Mouse (Mus musculus) CD4-positive, CD25-positive, alpha-beta regulatory T cell, adult 9 weeks (primary cell): Measurements from ENCODE around the gene Mrpl20. TPM values are rescaled to one million over a fixed set of nuclear protein-coding genes. Genes with fewer than 3 reads are reported as not detected.

ENCODE experiments used
- polyA plus RNA-seq: library from polyadenylated mRNA; unstranded; fragments of 100-300 nt; shearing (Covaris generic); gene quantifications from one replicate; pipeline ENCODE4 v1.2.1, GENCODE M21; 2017

Gene Mrpl20
- polyA plus RNA-seq, result 151 TPM

DNA sequence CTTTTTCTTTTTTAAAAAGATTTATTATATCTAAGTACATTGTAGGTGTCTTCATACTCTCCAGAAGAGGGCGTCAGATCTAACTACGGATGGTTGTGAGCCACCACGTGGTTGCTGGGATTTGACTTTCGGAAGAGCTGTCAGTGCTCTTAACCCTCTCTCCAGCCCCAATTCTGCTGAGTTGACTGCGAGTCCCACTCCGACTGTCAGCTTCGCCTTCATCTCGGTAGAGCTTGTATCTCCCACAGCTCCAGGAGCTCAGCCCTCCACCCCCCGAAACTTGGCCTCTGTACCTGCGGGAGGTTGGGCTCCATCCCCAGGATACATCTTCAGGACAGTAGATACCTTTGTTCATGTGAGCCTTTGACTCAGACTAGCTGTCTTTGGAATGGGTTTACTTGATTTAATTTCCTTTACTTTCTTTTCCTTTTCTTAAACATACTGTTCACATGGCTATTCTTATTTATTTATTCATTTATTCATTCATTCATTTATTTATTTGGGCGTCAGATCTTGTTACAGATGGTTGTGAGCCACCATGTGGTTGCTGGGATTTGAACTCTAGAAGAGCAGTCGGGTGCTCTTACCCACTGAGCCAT is at the start of gene Mrpl20:
Gene Mrpl20 (plus strand): TSS at position 138 of the 599 bp plus-strand sequence.

DNA sequence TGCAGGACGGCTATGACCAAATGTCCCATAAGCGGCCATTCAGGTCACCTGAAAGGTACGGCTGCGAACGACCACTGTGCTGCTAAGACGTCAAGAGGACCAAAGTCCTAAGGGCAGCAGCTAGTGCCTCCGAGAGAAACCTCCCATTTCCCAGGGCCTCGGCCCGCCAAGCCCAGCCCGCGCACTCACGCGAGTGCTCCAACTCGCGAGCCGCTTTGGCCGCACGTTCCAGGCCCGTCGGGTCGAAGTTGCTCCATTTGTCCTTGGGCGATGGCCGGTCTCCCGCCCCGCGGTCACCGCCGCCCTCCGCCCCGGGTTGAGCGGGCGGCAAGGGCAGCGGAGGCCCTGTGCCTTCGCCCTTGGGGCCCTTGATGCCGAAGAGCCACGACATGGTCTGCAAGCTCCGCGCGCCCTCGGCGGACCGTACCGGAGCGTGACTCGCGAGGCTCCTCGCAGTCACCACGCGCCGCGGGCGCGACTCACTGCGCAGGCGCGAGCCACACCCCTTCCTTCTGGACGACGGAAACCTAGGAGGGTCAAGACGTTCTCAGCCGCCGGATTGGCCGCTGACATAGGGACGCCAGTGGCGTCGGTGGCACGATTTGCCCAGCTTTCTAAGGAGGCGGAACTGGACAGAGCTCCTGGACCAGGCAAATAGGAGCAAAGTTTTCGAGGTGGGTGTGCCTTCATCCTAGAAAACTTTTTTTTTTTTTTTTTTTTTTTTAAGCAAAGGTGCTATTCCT is 41.9 kb upstream of the Mrpl20 start, which contains the start of gene Atad3a:
Gene Atad3a (minus strand): TSS at position 481 of the 743 bp plus-strand sequence.

DNA sequence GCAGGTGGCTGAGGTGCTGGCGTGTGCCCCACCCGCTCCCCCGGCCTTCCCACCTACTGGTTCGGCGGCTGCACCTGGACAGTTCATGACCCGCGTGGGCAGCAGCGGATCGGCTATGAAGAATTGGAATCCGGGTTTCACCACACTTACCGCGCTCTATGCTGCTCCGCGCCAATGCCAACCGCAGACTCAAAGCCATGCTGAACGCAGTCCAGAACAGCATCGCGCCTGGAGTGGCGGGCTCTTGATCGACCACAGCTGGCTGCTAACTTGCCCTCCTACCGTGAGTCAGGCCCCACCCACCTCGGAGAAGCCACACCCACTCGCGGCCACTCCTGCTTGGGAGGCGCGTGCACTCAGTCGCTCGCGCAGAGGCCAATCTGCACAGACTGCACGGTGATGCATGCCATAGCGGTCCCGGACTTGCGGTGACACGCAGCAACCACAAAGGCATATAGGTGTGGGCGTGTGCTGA is 28.4 kb upstream of the Mrpl20 start, which contains the start of gene Vwa1:
Gene Vwa1 (minus strand): TSS at position 419 of the 475 bp plus-strand sequence.

DNA sequence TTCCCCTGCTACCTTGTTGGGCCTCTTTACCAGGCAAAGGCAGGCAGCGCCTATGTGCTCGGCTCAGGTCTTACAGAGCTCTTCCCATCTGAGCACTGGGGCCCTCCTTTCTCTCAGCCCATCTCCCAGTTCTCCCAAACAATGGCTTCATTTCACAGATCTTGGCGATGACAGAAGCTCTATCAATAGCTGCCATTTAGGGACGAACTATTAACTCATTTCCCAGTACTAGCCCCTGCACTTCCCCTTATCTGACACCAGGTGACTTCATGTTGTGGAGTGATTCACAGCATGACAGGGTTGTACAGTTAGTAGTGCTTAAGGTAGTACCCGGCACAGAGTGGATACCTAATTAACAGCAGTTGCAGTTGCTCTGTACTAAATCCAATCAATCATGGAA is 16.9 kb upstream of the Mrpl20 start, which contains the start of gene Tmem88b:
Gene Tmem88b (minus strand): TSS at position 56 of the 400 bp plus-strand sequence.

DNA sequence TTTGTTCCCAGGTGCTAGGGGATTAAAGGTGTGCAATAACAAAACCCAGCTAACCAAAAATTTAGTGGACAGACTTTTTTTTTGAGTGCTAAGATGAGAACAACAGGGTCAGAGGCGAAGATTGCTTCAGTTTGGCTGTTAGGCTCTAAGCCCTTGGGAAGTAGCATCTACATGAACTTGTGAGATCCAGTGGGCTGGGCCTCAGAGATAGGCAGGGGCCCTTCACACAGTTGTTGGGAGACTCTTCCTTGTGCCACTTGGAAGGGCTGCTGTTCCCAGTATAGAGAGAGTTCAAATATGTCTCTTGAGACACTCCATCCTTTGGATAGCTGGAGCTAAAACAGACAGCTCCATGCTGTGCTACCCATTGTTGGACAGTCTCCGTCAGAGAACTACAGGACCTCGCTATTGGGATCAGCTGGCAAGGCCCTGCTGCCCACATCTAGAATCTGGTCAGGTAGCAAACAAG is 12.6 kb upstream of the Mrpl20 start, which contains the start of gene Ankrd65:
Gene Ankrd65 (plus strand): TSS at position 419 of the 469 bp plus-strand sequence.

DNA sequence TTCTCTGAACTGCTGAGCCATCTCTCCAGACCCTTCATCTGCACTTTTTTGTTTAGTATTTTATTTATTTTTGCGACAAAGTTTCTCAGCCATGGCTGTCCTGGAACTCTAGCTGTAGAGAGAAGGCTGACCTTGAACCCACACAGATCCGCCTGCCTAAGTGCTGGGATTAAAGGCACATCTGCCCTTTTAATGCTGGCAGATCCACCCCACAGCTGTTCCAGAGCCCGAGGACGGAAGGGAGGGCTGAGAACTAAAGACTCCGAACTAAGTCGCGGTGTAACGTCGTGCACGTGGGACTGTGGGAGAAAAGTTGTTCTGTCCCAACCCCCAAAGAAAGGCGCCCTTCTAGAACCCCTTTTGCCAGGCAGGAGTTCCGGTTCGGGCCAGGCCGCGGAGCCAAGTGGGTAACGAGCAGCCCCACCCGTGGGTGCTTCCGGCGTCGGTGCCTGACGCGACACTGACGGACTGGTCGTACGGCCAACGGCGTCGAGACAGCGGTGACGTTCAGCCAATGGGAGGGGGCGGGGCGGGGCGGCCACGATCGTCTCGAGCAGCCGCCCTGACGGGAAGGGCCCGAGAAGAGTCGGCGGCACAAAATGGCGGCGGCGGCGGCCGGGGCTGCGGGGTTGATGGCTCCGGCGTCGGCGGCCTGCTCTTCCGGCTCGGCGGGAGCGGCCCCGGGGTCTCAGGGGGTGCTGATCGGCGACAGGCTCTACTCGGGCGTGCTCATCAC is 9.4 kb downstream of the Mrpl20 start, which contains the start of gene Ccnl2:
Gene Ccnl2 (plus strand): TSS at position 561 of the 736 bp plus-strand sequence.

DNA sequence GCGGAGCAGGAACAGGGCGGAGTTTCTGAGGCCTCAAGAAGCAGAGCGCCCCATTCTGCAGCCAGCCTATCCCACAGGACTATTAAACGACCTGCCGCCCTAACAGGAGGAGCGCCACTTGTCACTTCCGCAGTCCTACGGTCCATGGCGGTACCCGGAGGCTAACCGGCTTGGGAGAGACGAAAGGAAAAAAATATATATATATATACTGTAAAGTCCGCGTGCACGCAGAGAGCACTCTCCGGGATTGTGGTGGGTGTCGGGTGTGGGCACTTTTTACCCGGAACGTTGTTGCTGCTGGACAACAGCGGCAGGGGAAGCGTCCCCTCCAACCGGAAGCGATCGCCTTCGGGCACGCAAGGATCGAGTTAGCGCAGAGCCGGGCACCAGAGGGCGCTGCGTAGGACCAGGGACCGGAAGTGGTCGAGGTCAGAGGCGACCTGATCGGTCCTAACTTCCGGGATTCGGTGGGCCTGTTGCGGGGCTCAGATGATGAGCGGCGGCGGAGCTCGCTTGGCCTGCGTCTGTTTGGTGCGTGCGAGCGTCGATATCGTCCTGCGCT is 28.6 kb downstream of the Mrpl20 start, which contains the start of gene Aurkaip1:
Gene Aurkaip1 (plus strand): TSS at position 68 of the 562 bp plus-strand sequence.

DNA sequence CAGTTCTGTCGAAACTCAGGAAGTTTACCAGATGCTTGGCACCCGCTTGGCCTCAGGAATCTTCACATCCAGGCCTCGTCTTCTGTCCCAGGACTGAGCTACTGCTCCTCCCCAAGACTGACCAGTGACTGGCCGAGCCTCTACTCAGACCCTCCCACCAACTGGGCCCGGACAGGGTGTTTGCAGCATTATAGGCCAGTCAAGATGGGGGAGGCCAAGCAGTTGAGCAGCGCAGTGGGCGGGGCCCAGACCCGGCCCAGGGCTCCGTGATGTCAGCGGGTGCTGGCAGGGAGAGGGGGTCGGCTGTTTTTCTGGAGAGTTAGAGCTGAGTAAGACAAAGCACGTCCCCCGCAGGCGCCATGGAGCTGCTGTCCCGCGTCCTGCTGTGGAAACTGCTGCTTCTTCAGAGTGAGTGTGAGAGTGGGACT is 36.8 kb downstream of the Mrpl20 start, which contains the start of gene Mxra8:
Gene Mxra8 (plus strand): TSS at position 198 of the 428 bp plus-strand sequence.

DNA sequence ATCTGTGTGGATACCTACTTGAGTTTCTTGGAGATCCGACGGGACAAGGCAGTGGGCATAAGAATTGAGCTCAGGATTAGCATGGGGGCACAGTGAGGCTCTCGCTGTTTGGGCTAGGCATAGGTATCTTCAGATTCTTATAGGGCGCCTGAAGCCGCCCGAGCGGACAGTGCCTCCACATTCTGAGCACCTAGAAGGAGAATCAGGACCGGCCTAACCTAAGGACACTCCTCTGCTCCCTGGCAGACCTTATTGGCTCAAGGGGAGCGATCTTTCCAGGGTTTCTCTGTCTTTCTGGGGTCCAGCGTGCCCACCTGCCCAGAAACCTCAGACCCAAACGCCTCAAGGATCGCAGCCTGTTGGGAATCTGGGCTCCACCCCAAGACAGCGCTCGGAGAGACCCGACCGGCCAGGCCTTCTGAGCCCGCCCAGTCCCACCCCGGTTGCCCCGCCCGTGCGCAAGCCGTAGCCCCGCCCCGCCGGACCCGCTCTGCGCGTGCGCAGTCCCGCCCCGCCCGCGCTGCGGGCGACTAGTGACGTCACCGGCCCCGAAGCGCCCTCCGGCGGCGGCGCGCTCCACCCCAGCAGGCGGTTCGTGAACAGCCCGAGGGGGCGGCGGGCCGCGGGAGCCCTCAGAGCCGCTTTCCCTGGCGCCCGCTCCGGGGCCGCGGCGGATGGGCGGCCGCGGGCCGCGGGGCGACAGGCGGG is 44.3 kb downstream of the Mrpl20 start, which contains the start of gene Dvl1:
Gene Dvl1 (plus strand): TSS at position 532 of the 708 bp plus-strand sequence.

Other genes starting within 250 kb of the Mrpl20 start
- gene Nadk, start 240.5 kb upstream of the Mrpl20 start, polyA plus RNA-seq, result 103 TPM
- 11.9 TPM for gene Slc35e2, start 201.5 kb upstream of the Mrpl20 start, polyA plus RNA-seq
- gene Cdk11b, start 178.0 kb upstream of the Mrpl20 start, polyA plus RNA-seq, result 160 TPM
- gene Gm10563, start 157.5 kb upstream of the Mrpl20 start, polyA plus RNA-seq, result not detected
- 0.19 TPM for gene Mmp23, start 149.5 kb upstream of the Mrpl20 start, polyA plus RNA-seq
- 30.9 TPM for gene Mib2, start 133.7 kb upstream of the Mrpl20 start, polyA plus RNA-seq
- 0.72 TPM for gene Fndc10, start 108.5 kb upstream of the Mrpl20 start, polyA plus RNA-seq
- gene Ssu72, start 98.1 kb upstream of the Mrpl20 start, polyA plus RNA-seq, result 160 TPM
- gene Tmem240, start 68.1 kb upstream of the Mrpl20 start, polyA plus RNA-seq, result 0.15 TPM
- 28.3 TPM for gene Atad3a, start 41.8 kb upstream of the Mrpl20 start, polyA plus RNA-seq
- 0.10 TPM for gene Vwa1, start 28.2 kb upstream of the Mrpl20 start, polyA plus RNA-seq
- not detected for gene Tmem88b, start 17.0 kb upstream of the Mrpl20 start, polyA plus RNA-seq
- not detected for gene Ankrd65, start 12.4 kb upstream of the Mrpl20 start, polyA plus RNA-seq
- gene Ccnl2, start 9.6 kb downstream of the Mrpl20 start, polyA plus RNA-seq, result 114 TPM
- 211 TPM for gene Aurkaip1, start 28.4 kb downstream of the Mrpl20 start, polyA plus RNA-seq
- 4.8 TPM for gene Mxra8, start 36.8 kb downstream of the Mrpl20 start, polyA plus RNA-seq
- 3.0 TPM for gene Dvl1, start 44.5 kb downstream of the Mrpl20 start, polyA plus RNA-seq
- 0.99 TPM for gene Tas1r3, start 60.5 kb downstream of the Mrpl20 start, polyA plus RNA-seq
- 23.9 TPM for gene Cptp, start 66.6 kb downstream of the Mrpl20 start, polyA plus RNA-seq
- gene Ints11, start 66.7 kb downstream of the Mrpl20 start, polyA plus RNA-seq, result 75.8 TPM
- 35.9 TPM for gene Pusl1, start 88.9 kb downstream of the Mrpl20 start, polyA plus RNA-seq
- 5.7 TPM for gene Acap3, start 88.9 kb downstream of the Mrpl20 start, polyA plus RNA-seq
- 12.6 TPM for gene Ube2j2, start 141.0 kb downstream of the Mrpl20 start, polyA plus RNA-seq
- 11.2 TPM for gene C1qtnf12, start 159.4 kb downstream of the Mrpl20 start, polyA plus RNA-seq
- gene B3galt6, start 189.8 kb downstream of the Mrpl20 start, polyA plus RNA-seq, result 0.98 TPM
- 590 TPM for gene Sdf4, start 190.0 kb downstream of the Mrpl20 start, polyA plus RNA-seq
- 948 TPM for gene Tnfrsf4, start 211.0 kb downstream of the Mrpl20 start, polyA plus RNA-seq
- gene Tnfrsf18, start 223.3 kb downstream of the Mrpl20 start, polyA plus RNA-seq, result 768 TPM